Mouse (Mus musculus) c-Kit-positive CD71-positive TER-119-positive erythroid progenitor cells, embryonic 14.5 days (primary cell): ENCODE measurements around the gene Gm17660.
"Not testable (repeated sequence)": the region's sequence is repeated elsewhere in the genome, so short reads cannot be mapped to it uniquely, and the experiment has no call there.

Experiments used
- DNase-seq: peaks from one replicate; pipeline ENCODE4 v3.0.0-alpha.2; 2013; ENCODE audit warnings: low spot score

Gm17660 gene

DNA sequence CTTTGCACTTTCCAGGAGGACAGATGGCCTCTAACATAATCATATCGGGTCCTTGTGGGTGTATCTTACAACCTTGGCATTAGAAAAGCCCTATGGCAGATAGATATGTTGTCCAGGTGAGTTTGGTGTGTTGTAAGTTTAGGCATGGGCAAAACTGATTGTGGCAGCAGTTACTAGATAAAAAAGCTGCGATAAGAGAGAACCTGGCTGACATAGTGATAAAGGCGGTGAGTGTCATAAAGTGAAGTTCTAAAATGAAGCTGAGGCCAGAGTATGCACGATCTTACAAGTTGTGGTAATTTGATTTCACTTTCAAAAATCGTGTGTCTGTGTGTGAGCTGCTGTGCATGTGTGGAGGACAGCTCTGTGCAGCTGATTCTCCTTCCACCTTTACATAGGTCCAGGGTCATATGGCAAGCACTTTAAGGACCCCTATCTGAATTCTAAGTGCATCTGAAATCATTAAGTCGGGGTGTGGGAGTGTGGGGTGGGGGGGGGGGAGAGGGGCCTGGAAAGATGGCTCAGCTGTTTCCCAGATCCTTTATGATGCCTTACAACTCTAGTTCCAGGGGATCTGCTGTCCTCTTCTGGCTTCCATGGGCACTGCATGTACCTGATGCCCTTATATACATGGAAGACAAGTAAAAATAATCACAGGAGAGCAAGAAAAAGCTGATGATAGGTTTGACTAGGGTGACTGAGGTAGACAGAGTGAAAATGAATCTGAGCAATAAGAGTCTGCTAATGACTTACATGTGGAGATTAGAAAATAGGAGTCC lies 38.1 kb downstream of the Gm17660 start:
- no peak for DNase-seq

DNA sequence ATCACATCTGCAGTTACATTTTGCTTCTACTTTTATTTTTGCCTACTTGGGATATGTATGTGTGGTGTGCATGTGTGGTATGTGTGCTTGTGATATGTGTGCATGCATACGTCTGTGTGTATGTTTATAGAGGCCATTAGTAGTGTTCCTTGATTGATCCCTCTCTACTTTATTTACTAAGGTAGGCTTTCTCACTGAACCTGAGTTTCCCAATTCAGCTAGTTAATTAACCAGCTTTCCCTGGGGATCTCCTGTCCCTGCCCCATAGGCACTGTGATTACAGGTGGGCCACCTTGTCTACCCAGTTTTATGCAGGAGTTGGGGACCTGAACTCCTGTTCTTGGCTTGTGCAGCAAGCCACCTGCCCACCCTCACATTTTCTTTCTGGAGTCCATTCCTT lies 40.7 kb downstream of the Gm17660 start:
- no peak for DNase-seq

DNA sequence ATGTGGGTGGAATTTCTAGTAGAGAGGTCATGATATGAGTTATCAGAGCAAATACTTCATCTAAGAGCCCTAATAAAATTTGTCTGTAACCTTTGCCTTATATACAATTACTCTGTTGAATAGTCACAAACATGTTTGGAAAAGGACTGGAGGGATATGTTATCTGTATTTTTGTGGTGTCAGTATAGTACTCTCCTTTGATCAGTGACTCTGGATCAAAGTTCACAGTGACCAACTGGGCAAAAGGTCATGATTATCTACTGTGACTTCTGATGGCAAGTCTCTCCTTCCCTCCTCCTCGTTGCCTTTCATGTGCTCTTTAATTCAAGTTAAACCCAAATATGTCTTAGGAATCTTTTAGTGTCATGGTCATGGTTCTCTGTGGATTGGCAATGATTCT lies 41.6 kb downstream of the Gm17660 start:
- no peak for DNase-seq

DNA sequence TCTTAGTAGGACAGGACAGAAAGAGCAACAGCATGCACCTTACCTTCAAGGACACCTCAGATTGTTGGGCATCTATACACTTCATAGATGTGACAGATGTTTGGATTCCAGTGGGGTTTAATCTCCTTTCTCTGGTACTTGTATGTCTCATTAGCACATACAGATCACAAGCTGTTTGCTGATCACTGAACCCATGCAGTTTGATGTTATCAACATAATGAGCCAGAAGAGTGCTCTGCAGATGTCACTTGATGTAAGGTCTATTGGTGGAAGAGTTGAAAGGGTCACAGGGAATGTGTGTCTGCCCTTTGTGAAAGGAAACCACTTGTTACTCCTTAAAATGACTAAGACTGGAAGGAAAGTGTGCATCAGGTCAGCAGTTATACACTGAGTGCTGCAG lies 42.3 kb downstream of the Gm17660 start:
- DNase-seq: no peak

DNA sequence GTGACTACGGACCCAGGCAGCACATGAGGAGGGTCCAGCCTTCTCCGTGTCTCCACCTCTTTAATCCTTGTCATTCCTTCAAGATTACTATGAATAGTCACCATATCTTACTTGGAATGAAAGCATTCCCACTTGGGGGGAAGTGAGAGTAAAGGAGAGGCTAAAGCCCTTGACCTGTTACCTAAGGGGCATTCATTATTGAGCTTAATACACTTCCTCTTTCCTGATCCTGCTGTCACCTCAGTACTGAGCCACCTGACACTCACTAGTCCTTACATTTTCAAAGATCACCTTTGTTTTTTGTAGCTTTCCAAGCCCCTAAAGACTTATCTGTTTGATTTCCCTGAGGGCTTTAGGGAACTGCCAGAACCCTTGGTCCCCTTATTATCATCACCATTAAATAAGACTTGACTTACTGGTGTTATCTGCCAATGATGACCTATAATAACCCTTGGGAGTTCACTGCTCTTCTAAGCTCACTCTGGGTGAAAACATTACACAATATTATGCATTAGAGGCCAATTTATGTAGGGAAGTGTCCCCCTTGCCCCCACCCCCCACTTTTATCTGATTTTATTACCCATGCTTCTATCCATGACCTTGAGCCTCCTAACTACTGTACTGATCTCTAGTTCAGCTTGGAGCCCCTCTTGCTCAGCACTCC lies 44.8 kb downstream of the Gm17660 start:
- no peak for DNase-seq

DNA sequence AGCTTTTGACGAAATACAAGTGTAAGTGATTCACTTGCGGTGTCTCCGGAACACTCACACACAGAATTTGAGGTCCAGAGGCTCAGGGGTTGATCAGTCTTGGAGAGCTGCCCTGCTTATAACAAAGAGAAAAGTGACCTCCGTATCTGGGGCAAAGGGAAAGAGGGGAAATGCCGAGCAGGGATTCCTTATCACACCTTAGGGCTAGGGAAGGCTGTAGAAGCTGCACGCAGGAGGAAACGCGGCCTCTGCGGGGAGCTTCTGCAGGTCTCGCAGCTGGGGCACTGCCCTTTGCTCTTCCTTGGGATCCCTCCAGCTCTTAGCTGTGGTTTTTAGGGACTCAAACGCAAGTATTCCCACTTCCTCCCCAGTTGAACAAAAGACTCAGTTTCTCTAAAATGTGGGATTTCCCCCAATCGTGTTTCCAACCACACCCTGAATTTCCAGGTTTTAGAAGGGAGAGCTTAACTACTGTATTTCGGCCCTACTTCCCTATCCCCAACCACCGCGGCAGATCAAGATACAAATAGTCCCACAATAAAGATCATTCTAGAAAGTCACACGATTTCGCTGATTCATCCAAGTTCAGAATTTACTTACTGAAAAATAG lies 52.1 kb downstream of the Gm17660 start:
- no peak for DNase-seq

DNA sequence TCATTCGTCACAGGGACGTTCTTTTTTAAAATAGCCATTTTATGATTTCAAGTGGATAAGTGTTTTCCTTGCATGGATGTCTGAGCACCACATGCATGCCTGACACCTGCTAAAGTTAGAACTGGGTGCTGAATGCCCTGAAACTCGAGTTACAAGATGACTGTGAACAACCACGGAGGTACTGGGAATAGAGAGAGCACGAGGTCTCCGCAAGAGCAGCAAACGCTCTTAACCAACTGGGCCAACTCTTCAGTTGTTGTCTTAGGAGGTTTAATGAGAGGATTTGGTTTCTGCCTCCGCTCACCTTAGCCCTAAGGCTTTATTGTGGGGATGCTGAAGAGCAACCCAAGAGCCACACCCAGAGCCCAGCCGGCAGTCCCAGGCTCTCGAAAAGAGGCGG lies 52.6 kb downstream of the Gm17660 start:
- no peak for DNase-seq

DNA sequence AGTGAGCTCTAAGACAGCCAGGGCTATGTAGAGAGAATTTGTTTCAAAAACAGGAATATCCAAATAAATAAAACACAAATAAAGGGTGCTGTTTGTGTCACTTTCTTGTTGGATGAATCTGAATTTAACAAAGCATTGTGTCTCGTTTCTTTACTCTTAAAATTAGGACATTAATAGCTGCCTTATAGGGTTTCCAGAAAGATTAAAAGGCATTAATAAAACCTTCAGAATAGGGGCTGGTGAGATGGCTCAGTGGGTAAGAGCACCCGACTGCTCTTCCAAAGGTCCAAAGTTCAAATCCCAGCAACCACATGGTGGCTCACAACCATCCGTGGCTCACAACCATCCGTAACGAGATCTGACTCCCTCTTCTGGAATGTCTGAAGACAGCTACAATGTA lies 53.2 kb downstream of the Gm17660 start:
- DNase-seq: not testable (repeated sequence)

DNA sequence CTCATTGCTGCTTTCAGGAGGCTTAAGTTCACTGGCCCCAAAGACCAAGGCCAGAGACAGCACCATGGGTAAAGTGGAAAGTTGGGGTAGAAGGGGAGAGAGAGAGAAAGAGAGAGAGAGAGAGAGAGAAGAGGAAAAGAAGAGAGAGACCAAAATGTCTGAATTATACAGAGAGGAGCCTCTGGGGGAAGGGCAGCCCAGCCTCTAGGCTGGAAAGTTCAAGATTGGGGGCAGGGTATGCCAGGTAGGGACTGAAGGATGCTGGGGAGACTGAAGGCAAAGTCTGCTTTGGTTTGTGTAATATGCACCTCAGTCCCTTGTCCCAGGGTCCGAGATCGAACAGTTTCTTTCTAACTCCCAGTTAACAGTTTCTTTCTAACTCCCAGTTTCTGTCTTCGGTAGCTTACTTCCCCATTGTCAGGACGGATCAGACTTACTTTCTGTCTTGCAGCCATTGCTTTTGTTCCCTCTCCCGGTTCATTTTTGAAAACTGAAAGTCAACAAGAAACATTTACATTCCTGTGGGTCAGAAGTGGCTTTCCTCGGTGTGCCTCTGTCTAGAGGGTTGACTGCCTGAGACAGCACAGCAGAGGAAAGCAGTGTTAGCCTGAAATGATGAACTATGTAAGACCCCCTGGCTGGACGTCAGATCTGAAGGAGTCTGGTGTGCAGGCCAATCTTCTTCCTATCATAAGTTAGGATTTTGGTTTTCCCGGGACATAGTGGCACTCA lies 54.0 kb downstream of the Gm17660 start:
- DNase-seq: no peak

DNA sequence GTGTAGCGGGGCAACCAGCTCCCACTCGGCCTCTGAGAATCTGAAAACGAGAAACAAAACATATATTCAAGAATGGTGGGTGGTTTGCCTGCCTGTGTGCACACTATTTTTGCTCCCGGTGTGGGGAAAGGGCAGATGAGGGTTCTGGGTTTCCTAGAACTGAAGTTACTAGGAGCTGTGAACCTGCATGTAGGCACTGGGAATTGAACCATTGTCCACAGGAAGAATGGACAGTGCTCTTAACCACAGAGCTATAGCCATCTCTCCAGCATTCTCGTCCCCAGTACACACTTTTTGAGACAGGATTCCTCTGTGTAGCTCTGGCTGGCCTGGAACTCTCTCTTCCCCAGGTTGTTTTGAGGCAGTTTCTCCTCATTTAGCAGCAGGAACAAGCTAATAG lies 54.9 kb downstream of the Gm17660 start:
- no peak for DNase-seq

DNA sequence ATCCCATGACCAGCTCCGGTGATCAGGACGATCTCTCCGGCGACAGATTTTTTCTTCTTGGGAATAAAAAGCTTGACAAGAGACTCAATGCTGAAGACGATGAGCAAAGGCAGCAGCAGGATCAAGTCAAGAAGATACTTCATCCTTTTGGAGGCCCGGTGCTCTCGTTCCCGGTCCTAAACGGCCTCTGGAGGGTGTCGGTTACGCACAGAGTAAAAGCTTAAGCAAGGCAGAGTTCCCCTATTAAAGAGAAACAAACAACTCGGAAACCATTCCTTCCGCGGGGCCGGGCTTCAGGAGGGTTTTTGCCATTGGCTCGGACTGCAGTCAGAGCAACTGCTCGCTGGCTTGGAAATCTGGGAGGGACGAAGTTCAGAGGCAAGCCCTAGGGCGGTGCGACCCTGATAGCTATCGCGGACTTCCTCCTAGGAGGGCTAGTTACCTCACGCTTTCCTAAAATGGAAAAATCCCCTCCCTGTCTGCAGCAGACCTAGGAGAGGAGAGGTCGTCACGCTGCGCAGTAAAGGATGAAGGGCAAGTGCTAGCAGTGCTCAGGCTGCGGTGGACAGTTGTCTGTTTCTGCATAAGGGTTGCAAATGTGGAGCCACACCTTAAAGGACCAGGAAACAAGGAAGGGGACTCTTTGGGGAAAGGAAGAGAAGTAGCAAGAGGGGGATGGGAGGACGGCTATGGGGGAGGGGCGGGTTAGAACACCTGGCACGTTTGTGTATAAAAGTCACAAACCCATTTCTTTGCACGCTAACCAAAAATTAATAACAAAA lies 55.6 kb downstream of the Gm17660 start, which contains the start of gene Hsd17b11:
Gene Hsd17b11, minus strand, starts transcription at position 323 of the 782 bp plus-strand sequence.
- DNase-seq: peak; percentile 39
